Mouse (Mus musculus): Measurements from ENCODE around the gene Zfp335. TPM values are rescaled to one million over a fixed set of nuclear protein-coding genes. Genes with fewer than 3 reads are reported as not detected.

Zfp335 gene
- polyA plus RNA-seq, 1 experiment from 2014 or later, result 10.5 TPM

GRCm38 (mm10) chr2:164921984-164922383 lies 10.4 kb upstream of the Zfp335 start:
- Histone ChIP-seq H3K4me2 (no peak overlapping the region), H3K9ac (no peak overlapping the region), H3K36me3 (peaks cover 19% of the 10 kb centered on the region), H3K4me1 (0 out of 2 replicates have a peak, but pooled peaks cover 4% of the 10 kb centered on the region), H3K27me3 (replicated peaks) (peaks cover 17% of the 10 kb centered on the region), H3K4me3 (no peak overlapping the region), H3K9me3 (replicated peaks) (no peaks in the 10 kb centered on the region), H3K27ac (no peak overlapping the region)
- no peak for ATAC-seq
- 53% methylated on average over 7 of the region's 7 CpGs for WGBS (ENCODE audit: insufficient replicate concordance)

DNA sequence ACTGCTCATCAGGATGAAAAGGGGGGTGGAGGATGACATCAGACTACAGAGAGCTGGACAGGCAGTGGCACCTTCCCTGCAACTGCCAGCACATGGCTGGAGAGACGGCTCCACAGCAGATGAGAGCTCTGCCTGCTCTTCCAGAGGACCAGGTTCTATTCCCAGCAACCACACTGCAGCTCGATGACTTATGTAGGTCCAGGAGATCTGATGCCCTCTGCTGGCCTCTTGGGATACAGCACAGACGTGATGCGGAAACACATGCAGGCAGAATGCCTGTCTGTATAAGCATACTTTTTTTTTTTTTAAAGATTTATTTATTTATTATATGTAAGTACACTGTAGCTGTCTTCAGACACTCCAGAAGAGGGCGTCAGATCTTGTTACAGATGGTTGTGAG lies 6.8 kb upstream of the Zfp335 start:
- no peaks in the 10 kb centered on the region for H3K9me3 ChIP-seq (replicated peaks)
- no peak overlapping the region for H3K27ac ChIP-seq
- H3K4me1 ChIP-seq, result peaks cover 19% of the 10 kb centered on the region
- H3K27me3 ChIP-seq (replicated peaks), result 0 out of 2 replicates have a peak, but pooled peaks cover 3% of the 10 kb centered on the region
- no peak overlapping the region for H3K4me2 ChIP-seq
- H3K9ac ChIP-seq, result no peak overlapping the region
- 59% methylated on average over 5 of the region's 5 CpGs for WGBS (ENCODE audit: insufficient replicate concordance)
- no peak overlapping the region for H3K4me3 ChIP-seq
- peaks cover 26% of the 10 kb centered on the region for H3K36me3 ChIP-seq
- ATAC-seq, result 0 out of 2 replicates have a peak, but pooled peaks have one; percentile 8

- Histone ChIP-seq H3K9ac (no peak overlapping the region), H3K9me3 (replicated peaks) (no peaks in the 10 kb centered on the region), H3K4me1 (peaks cover 28% of the 10 kb centered on the region), H3K27ac (no peak overlapping the region), H3K4me2 (no peak overlapping the region), H3K27me3 (replicated peaks) (no peaks in the 10 kb centered on the region), H3K36me3 (peaks cover 26% of the 10 kb centered on the region), H3K4me3 (no peak overlapping the region)
- no peak for ATAC-seq
- WGBS (ENCODE audit: insufficient replicate concordance), result 70% methylated on average over 10 of the region's 10 CpGs
Observed at GRCm38 (mm10) chr2:164917371-164917770, 5.8 kb upstream of the Zfp335 start.

DNA sequence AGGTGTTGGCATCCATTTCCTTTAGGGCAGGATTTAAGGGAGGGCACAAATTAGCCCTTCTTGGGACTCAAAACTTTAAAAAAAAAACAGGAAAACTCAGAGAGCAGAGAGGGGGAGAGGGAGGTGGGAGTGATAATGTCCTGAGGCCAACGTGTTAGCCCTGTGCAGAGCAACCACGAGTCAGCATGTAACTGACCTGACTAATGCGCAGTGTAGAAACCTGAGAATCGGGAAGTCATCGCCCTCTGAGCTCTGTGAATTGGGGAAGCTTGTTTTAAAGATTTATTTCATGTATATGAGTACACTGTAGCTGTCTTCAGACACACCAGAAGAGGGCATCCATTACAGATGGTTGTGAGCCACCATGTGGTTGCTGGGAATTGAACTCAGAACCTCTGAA lies 5.3 kb upstream of the Zfp335 start:
- Histone ChIP-seq H3K4me1 (peaks cover 32% of the 10 kb centered on the region), H3K27me3 (replicated peaks) (no peaks in the 10 kb centered on the region), H3K36me3 (peaks cover 26% of the 10 kb centered on the region), H3K9ac (no peak overlapping the region), H3K9me3 (replicated peaks) (no peaks in the 10 kb centered on the region), H3K4me3 (no peak overlapping the region), H3K27ac (no peak overlapping the region), H3K4me2 (no peak overlapping the region)
- ATAC-seq, result no peak
- 49% methylated on average over 5 of the region's 5 CpGs for WGBS (ENCODE audit: insufficient replicate concordance)

DNA sequence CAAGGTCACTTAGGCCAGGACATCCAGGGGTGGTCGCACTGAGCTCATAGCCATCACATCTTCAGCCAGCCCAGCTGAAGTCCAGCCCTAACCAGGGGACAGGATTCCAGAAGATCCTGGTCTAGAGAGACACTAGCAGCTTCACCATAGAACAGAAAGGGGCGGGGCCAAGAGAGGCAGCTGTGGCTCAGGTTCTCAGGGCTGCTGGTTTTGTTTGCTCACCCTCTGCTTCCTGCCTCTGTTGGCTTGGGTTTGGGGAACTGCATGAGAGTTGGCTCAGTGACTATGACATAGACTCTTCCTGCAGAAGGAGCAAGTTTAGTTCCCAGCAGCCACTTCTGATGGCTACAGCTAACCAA lies 1.9 kb upstream of the Zfp335 start:
- peak overlapping the region; percentile 1; the same call in 1 of the 2 replicates for H3K9ac ChIP-seq
- peaks cover 18% of the 10 kb centered on the region for H3K36me3 ChIP-seq
- no peaks in the 10 kb centered on the region for H3K9me3 ChIP-seq (replicated peaks)
- peaks cover 48% of the 10 kb centered on the region for H3K4me1 ChIP-seq
- 60% methylated on average over 2 of the region's 2 CpGs for WGBS (ENCODE audit: insufficient replicate concordance)
- no peaks in the 10 kb centered on the region for H3K27me3 ChIP-seq (replicated peaks)
- no peak overlapping the region for H3K4me3 ChIP-seq
- H3K4me2 ChIP-seq, result peak overlapping the region; percentile 27; the same call in 1 of the 2 replicates
- no peak for ATAC-seq
- peak overlapping the region; percentile 73 for H3K27ac ChIP-seq

DNA sequence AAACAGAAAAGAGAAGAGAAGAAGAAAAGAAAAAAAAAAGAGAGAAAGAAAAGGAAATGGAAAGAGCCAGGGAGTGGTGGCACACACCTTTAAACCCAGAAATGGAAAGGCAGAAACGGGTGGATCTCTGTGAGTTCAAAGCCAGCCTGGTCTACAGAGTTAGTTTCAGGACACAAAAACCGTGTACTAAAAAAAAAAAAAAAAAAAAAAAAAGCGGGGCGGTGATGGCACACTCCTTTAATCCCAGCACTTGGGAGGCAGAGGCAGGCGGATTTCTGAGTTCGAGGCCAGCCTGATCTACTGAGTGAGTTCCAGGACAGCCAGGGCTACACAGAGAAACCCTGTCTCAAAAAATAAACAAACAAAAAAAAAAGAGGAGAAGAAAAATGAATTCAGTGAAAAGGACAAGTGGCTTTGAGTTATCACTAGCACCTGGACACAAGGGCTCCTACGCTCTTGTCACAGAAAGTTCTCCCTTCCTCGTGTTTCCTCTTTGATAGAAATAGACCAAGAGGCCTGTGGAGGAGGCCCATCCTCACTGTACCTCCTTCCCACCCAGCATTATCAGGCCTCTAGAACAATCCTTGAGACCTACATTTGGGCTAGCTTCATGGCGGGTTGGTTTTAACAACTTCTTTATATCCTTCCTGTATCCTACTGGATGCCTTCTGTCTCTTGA lies 1.3 kb upstream of the Zfp335 start:
- Histone ChIP-seq H3K4me2 (peak overlapping the region; percentile 89), H3K36me3 (peaks cover 24% of the 10 kb centered on the region), H3K4me3 (peak overlapping the region; percentile 84; the same call in 1 of the 2 replicates), H3K27ac (peak overlapping the region; percentile 93), H3K9me3 (replicated peaks) (no peaks in the 10 kb centered on the region), H3K27me3 (replicated peaks) (no peaks in the 10 kb centered on the region), H3K9ac (peak overlapping the region; percentile 89), H3K4me1 (peaks cover 44% of the 10 kb centered on the region)
- 64% methylated on average over 8 of the region's 9 CpGs for WGBS (ENCODE audit: insufficient replicate concordance)
- no peak for ATAC-seq

DNA sequence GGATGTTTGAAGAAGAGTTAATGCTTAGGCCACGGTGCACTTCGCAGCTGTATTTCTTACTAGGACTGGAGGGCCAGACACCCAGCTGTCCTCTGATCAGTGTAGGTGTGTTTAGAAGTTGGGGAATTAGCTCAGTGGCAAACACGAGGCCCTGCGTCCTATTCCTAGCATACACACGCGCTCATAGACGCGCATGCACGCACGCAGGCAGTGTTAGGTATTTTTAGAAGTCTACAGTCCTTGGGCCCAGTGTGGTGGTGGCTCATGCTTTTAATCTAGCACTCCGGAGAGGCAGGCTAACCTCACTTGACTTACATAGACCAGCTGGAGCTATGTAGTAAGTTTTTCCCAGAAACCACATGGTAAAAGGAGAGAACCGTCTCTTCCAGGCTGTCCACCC lies 594 bp upstream of the Zfp335 start:
- Histone ChIP-seq H3K36me3 (peaks cover 31% of the 10 kb centered on the region), H3K4me2 (peak overlapping the region; percentile 89), H3K9me3 (replicated peaks) (no peaks in the 10 kb centered on the region), H3K9ac (peak overlapping the region; percentile 89), H3K27me3 (replicated peaks) (no peaks in the 10 kb centered on the region), H3K27ac (peak overlapping the region; percentile 93), H3K4me3 (peak overlapping the region; percentile 84), H3K4me1 (peaks cover 43% of the 10 kb centered on the region)
- peak; percentile 44 for ATAC-seq
- WGBS (ENCODE audit: insufficient replicate concordance), result 8% methylated on average over 12 of the region's 12 CpGs

DNA sequence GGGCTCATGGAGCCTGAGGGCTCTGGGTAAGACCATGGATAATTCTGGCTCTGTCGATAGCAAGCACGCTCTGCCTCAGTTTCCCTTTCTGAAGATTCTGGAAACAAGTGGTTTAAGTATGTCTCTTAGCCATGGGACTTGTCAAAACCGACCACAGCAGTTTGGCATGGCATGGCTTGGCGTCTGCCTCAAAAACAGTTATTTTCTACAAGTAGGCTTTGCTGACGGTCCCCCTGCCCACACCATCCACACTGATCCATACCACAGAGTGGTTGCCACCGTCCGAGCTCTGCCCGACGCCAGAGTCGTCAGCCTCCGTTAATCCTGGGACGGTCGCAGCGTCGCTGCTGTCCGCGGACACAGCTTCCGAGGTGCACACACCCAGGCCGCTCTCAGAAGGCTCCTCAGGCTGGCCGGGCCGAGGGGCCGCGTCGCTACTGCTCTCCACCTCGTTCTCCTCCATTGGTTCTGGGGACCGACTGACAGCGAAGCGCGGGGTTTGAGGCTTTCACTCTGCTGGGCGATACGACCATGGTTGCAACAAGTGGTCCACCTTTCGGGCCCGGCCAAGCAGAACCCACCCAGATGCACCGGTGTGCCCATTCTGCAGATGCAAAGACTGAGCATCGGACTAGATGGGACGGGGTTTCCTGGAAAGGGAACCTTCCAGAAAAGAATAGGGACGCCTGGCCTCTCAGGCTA lies 1.0 kb downstream of the Zfp335 start:
- Histone ChIP-seq H3K4me1 (peaks cover 43% of the 10 kb centered on the region), H3K4me2 (peak overlapping the region; percentile 89), H3K27me3 (replicated peaks) (no peaks in the 10 kb centered on the region), H3K9ac (peak overlapping the region; percentile 89), H3K27ac (peak overlapping the region; percentile 93), H3K36me3 (peaks cover 47% of the 10 kb centered on the region), H3K9me3 (replicated peaks) (peaks cover 9% of the 10 kb centered on the region), H3K4me3 (peak overlapping the region; percentile 84)
- 3% methylated on average over 37 of the region's 37 CpGs for WGBS (ENCODE audit: insufficient replicate concordance)
- ATAC-seq, result peak; percentile 52

DNA sequence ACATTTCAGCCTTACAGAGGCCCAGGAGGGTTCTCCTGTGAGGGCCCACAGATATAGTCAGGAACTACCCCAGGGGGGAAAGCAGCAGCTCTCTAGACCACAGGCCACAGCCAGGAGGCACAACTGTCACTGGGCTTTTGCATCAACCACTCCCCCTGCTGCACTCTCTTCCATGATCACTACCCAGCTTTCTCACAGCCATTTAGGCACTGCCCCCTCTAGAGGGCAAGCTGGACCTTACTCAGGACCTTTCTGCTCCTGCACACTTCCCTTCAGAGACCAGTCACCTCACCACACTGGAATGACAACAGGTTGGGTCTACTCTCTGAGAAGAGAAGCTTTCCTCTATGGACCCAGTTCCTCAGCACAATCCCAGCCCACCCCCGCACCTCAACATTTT lies 2.0 kb downstream of the Zfp335 start:
- no peak for ATAC-seq
- WGBS (ENCODE audit: insufficient replicate concordance), result 69% methylated on average over 1 of the region's 1 CpGs
- Histone ChIP-seq H3K9me3 (replicated peaks) (peaks cover 9% of the 10 kb centered on the region), H3K9ac (peak overlapping the region; percentile 89), H3K27ac (peak overlapping the region; percentile 93), H3K27me3 (replicated peaks) (no peaks in the 10 kb centered on the region), H3K4me1 (peaks cover 47% of the 10 kb centered on the region), H3K4me3 (peak overlapping the region; percentile 84), H3K36me3 (peaks cover 54% of the 10 kb centered on the region), H3K4me2 (peak overlapping the region; percentile 89)

DNA sequence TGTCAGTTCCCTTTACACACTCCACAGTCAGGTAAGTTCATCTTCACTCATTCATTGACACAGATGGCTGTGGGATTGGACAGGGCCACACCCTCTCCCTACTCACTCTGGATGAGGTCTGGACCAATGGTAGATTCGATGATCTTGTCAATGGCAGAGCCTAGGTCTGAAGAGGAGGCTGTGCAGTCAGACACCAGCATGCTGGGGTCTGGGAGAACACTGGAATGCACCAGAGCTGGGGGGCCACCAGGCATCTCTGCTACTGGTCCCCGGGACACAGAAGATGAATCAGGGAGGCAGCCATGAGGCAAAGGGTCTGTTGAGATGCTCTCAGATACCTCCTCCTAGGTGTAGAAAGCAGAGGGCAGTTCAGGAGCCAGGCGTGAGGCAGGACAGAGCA lies 2.5 kb downstream of the Zfp335 start:
- peaks cover 44% of the 10 kb centered on the region for H3K4me1 ChIP-seq
- 87% methylated on average over 3 of the region's 3 CpGs for WGBS (ENCODE audit: insufficient replicate concordance)
- H3K9ac ChIP-seq, result peak overlapping the region; percentile 89; the same call in 1 of the 2 replicates
- H3K4me2 ChIP-seq, result peak overlapping the region; percentile 89
- ATAC-seq, result no peak
- peak overlapping the region; percentile 84; the same call in 1 of the 2 replicates for H3K4me3 ChIP-seq
- peak overlapping the region; percentile 93; the same call in 1 of the 2 replicates for H3K27ac ChIP-seq
- H3K36me3 ChIP-seq, result peaks cover 58% of the 10 kb centered on the region
- no peaks in the 10 kb centered on the region for H3K27me3 ChIP-seq (replicated peaks)
- H3K9me3 ChIP-seq (replicated peaks), result peaks cover 9% of the 10 kb centered on the region

GRCm38 (mm10) chr2:164908011-164908410 lies 3.5 kb downstream of the Zfp335 start:
- no peak for ATAC-seq
- H3K4me1 ChIP-seq, result peaks cover 33% of the 10 kb centered on the region
- H3K4me2 ChIP-seq, result no peak overlapping the region
- H3K9me3 ChIP-seq (replicated peaks), result peaks cover 9% of the 10 kb centered on the region
- H3K9ac ChIP-seq, result no peak overlapping the region
- no peak overlapping the region for H3K4me3 ChIP-seq
- whole genome bisulfite sequencing (ENCODE audit: insufficient replicate concordance), result 91% methylated on average over 5 of the region's 5 CpGs
- H3K36me3 ChIP-seq, result peaks cover 65% of the 10 kb centered on the region
- no peak overlapping the region for H3K27ac ChIP-seq
- H3K27me3 ChIP-seq (replicated peaks), result no peaks in the 10 kb centered on the region

DNA sequence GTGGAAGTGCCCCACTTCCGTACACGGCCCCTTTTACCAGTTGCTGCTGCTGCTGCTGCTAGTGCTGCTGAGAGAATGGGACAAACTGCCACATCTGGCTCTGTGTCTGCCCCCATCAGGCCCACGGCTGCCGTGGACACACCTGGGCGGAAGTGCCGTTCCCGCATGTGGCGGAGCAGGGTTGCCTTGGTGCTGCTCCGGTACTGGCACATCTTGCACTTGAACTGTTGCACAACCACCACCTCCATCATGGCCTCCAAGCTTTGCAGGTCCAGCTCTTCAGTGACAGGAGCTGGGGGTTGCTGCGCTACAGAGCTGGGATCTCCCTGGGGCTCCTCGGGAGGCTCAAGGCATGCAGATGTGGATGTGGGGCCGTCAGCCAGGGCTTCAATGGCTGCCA lies 4.0 kb downstream of the Zfp335 start:
- Histone ChIP-seq H3K9ac (no peak overlapping the region), H3K36me3 (peaks cover 70% of the 10 kb centered on the region), H3K27ac (no peak overlapping the region), H3K4me1 (peaks cover 29% of the 10 kb centered on the region), H3K9me3 (replicated peaks) (peaks cover 9% of the 10 kb centered on the region), H3K4me3 (no peak overlapping the region), H3K4me2 (no peak overlapping the region), H3K27me3 (replicated peaks) (no peaks in the 10 kb centered on the region)
- no peak for ATAC-seq
- 91% methylated on average over 12 of the region's 12 CpGs for whole genome bisulfite sequencing (ENCODE audit: insufficient replicate concordance)

All from liver, embryonic 12.5 days (tissue).